Mouse (Mus musculus) thymus, postnatal 0 days (tissue): ENCODE results near the gene Zscan4e. TPM values are rescaled to one million over a fixed set of nuclear protein-coding genes. Genes with fewer than 3 reads are reported as not detected.
"Not testable (repeated sequence)": the region's sequence is repeated elsewhere in the genome, so short reads cannot be mapped to it uniquely, and the experiment has no call there.

ENCODE experiments used
- DNase-seq: peaks from one replicate; pipeline ENCODE4 v3.0.0-alpha.2; 2015; ENCODE audit warnings: low spot score
- microRNA-seq: library from miRNA; unstranded; fragments of <30 nt; microRNA quantifications from one replicate; pipeline ENCODE4, GENCODE M21; 2016; ENCODE audit warnings: borderline number of aligned reads
- polyA plus RNA-seq: library from polyadenylated mRNA; unstranded; fragments of >200 nt; fragmentation: Nextera tagmentation; extraction: Ambion mirVana; gene quantifications from 2 replicates; pipeline ENCODE4 v1.2.1, GENCODE M21; 2015

The Zscan4e gene
- not detected in 2 replicates for polyA plus RNA-seq

- DNase-seq = not testable (repeated sequence)
Measured at GRCm38 (mm10) chr7:11310582-11310981, at the start of gene Zscan4e. Gene Zscan4e (minus strand): TSS chr7:11310682.

Small RNA genes within 50 kb of the gene (microRNA-seq; reads per million reads assigned to microRNA genes)
- gene Gm23087 (not detected), gene Gm26248 (not detected)

Other genes with a start within 250 kb of the Zscan4e start
- gene Zscan4-ps1, start 241.0 kb downstream of the Zscan4e start, polyA plus RNA-seq = not detected in 2 replicates
- gene Zscan4d, start 144.5 kb downstream of the Zscan4e start, polyA plus RNA-seq = not detected in 2 replicates
- not detected in 2 replicates for gene Zscan4f, start 87.2 kb upstream of the Zscan4e start, polyA plus RNA-seq
- 0.09 TPM in 1 of 2 replicates, not detected in the other for gene Zscan4-ps2, start 203.6 kb upstream of the Zscan4e start, polyA plus RNA-seq